Mouse (Mus musculus): Measurements from ENCODE around the gene Naa60. TPM values are rescaled to one million over a fixed set of nuclear protein-coding genes. Genes with fewer than 3 reads are reported as not detected.

The Naa60 gene
- polyA plus RNA-seq (2017; shearing (Covaris generic)): 100 to 1,000 TPM; 117 to 122 TPM

GRCm38 (mm10) chr16:3872216-3873047 is at the start of gene Naa60:
Gene Naa60 (plus strand): TSS chr16:3872375.

GRCm38 (mm10) chr16:3830588-3831109 is 41.5 kb upstream of the Naa60 start, which contains the start of gene Olfr15:
Gene Olfr15 (plus strand): TSS chr16:3830878.

GRCm38 (mm10) chr16:3846711-3847518 is 25.3 kb upstream of the Naa60 start, which contains the start of gene Zfp174:
Gene Zfp174 (plus strand): TSS chr16:3847268.

GRCm38 (mm10) chr16:3884201-3885064 is 12.3 kb downstream of the Naa60 start, which contains the start of the genes Zfp597 and Gm20695:
Gene Zfp597 (minus strand): TSS chr16:3884561.
Gene Gm20695 (plus strand): TSS chr16:3884648.

GRCm38 (mm10) chr16:3908537-3909111 is 36.4 kb downstream of the Naa60 start, which contains the start of the genes 1700037C18Rik and Cluap1:
Gene 1700037C18Rik (minus strand): TSS chr16:3908689.
Gene Cluap1 (plus strand): TSS chr16:3908801.

Other genes starting within 250 kb of the Naa60 start
- under 1 TPM; 0.12 to 0.71 TPM for gene Mefv, start 154.3 kb upstream of the Naa60 start, polyA plus RNA-seq (2017; shearing (Covaris generic))
- 10 to 100 TPM; 63.8 to 78.0 TPM for gene Zfp263, start 128.3 kb upstream of the Naa60 start, polyA plus RNA-seq (2017; shearing (Covaris generic))
- gene Olfr15, start 41.5 kb upstream of the Naa60 start, polyA plus RNA-seq (2017; shearing (Covaris generic)): 1 to 10 TPM in 1 of 2 experiments, under 1 TPM in 1; 0.48 to 1.2 TPM
- gene Zfp174, start 25.1 kb upstream of the Naa60 start, polyA plus RNA-seq (2017; shearing (Covaris generic)): 1 to 10 TPM in 1 of 2 experiments, under 1 TPM in 1; 0.34 to 1.2 TPM
- gene Zfp597, start 12.2 kb downstream of the Naa60 start, polyA plus RNA-seq (2017; shearing (Covaris generic)): 10 to 100 TPM in 1 of 2 experiments, 1 to 10 TPM in 1; 8.5 to 14.6 TPM
- gene Gm20695, start 12.3 kb downstream of the Naa60 start, polyA plus RNA-seq (2017; shearing (Covaris generic)): 1 to 10 TPM in 1 of 2 experiments, not detected in 1; 2.0 TPM
- gene 1700037C18Rik, start 36.3 kb downstream of the Naa60 start, polyA plus RNA-seq (2017; shearing (Covaris generic)): 10 to 100 TPM in 1 of 2 experiments, 1 to 10 TPM in 1; 8.3 to 13.1 TPM
- gene Cluap1, start 36.4 kb downstream of the Naa60 start, polyA plus RNA-seq (2017; shearing (Covaris generic)): 10 to 100 TPM; 28.0 to 28.1 TPM
- 10 to 100 TPM; 56.1 to 69.9 TPM for gene Nlrc3, start 104.3 kb downstream of the Naa60 start, polyA plus RNA-seq (2017; shearing (Covaris generic))
- gene Slx4, start 131.4 kb downstream of the Naa60 start, polyA plus RNA-seq (2017; shearing (Covaris generic)): 10 to 100 TPM; 29.2 to 35.4 TPM
- 1,000 to 10,000 TPM in 1 of 2 experiments, 10 to 100 TPM in 1; 10.3 to 1,075 TPM for gene Dnase1, start 164.6 kb downstream of the Naa60 start, polyA plus RNA-seq (2017; shearing (Covaris generic))
- gene Trap1, start 205.5 kb downstream of the Naa60 start, polyA plus RNA-seq (2017; shearing (Covaris generic)): 10 to 100 TPM; 65.0 to 68.7 TPM

All from inflammation-experienced regulatory T-cells (primary cell).